ENCODE assay signal across 18 mouse cellular contexts in genomic region chr10:40718362-40718761, GRCm38 (mm10). TPM values are rescaled to one million over a fixed set of nuclear protein-coding genes. Genes with fewer than 3 reads are reported as not detected.
DNase-seq lines count a peak whose midpoint lies in the region; ATAC-seq and TF ChIP-seq lines count a peak whose summit lies in the region.
"Had no signal": no experiment of that assay in that cellular context is flagged by ENCODE, and none has a peak within 500 bp of the region (broad histone marks: within the 10 kb centered on the region; RNA-seq: fewer than 3 reads in every experiment).

No protein-coding gene starts in this region.

- no peak for TF ChIP-seq RAD21 in CH12.LX (IDR thresholded peaks at IDR 0.05; ENCODE audit: low read depth, low read length)

- dilution Hi-C loops in CH12.LX (cut with MboI; ENCODE audit: extremely low pct_ligation_motif_present, extremely low pct_unique_long_range_greater_than_20kb, low sequenced_read_pairs), result no loop called here

- no peaks in the 10 kb centered on the region for H3K36me3 ChIP-seq in forebrain, embryonic 10.5 days (replicated peaks)
- H3K36me3 ChIP-seq in forebrain, embryonic 12.5 days (replicated peaks), result no peaks in the 10 kb centered on the region
- no peaks in the 10 kb centered on the region for H3K36me3 ChIP-seq in limb, embryonic 11.5 days (ENCODE audit: control insufficient read depth, insufficient read depth, low read length)
- no peaks in the 10 kb centered on the region for H3K36me3 ChIP-seq in limb, embryonic 10.5 days
- no peaks in the 10 kb centered on the region for H3K36me3 ChIP-seq in neural tube, embryonic 13.5 days
- H3K36me3 ChIP-seq in neural tube, embryonic 15.5 days, result no peaks in the 10 kb centered on the region
- no peaks in the 10 kb centered on the region for H3K36me3 ChIP-seq in CH12.LX (replicated peaks in 1 of 2; ENCODE audit: control insufficient read depth in 1 of 2, insufficient read depth in 1 of 2, low read length in 1 of 2)
- no peaks in the 10 kb centered on the region for H3K36me3 ChIP-seq in kidney, adult 2 months (ENCODE audit: control insufficient read depth, insufficient read depth, low read length)
- H3K36me3 ChIP-seq: embryonic facial prominence, embryonic 13.5 days; hindbrain, embryonic 10.5 days; hindbrain, embryonic 15.5 days had no signal

- ATAC-seq in forebrain, embryonic 12.5 days (ENCODE audit: low FRiP score), result no peak
- ATAC-seq in limb, embryonic 11.5 days (ENCODE audit: insufficient number of reproducible peaks, low FRiP score, low TSS enrichment, low read depth), result no peak
- ATAC-seq in neural tube, embryonic 13.5 days (ENCODE audit: low read depth), result no peak
- no peak for ATAC-seq in neural tube, embryonic 15.5 days (ENCODE audit: low FRiP score)
- ATAC-seq: forebrain, embryonic 14.5 days had no signal

- 96% methylated on average over 13 of the region's 13 CpGs for WGBS in forebrain, embryonic 10.5 days
- 97% methylated on average over 13 of the region's 13 CpGs for whole genome bisulfite sequencing in forebrain, embryonic 12.5 days
- 96% methylated on average over 13 of the region's 13 CpGs for WGBS in limb, embryonic 11.5 days
- 94% methylated on average over 13 of the region's 13 CpGs for WGBS in limb, embryonic 10.5 days
- 89% methylated on average over 13 of the region's 13 CpGs for WGBS in neural tube, embryonic 13.5 days
- 88% methylated on average over 13 of the region's 13 CpGs for WGBS in neural tube, embryonic 15.5 days
- WGBS in kidney, adult 2 months, result 90% methylated on average over 13 of the region's 13 CpGs

- no peaks in the 10 kb centered on the region for H3K27me3 ChIP-seq in forebrain, embryonic 10.5 days (ENCODE audit: poor library complexity, severe bottlenecking)
- no peaks in the 10 kb centered on the region for H3K27me3 ChIP-seq in forebrain, embryonic 12.5 days
- no peaks in the 10 kb centered on the region for H3K27me3 ChIP-seq in limb, embryonic 11.5 days (ENCODE audit: control insufficient read depth, insufficient read depth, low read length)
- no peaks in the 10 kb centered on the region for H3K27me3 ChIP-seq in limb, embryonic 10.5 days (ENCODE audit: low read depth, poor library complexity, severe bottlenecking)
- no peaks in the 10 kb centered on the region for H3K27me3 ChIP-seq in neural tube, embryonic 13.5 days
- no peaks in the 10 kb centered on the region for H3K27me3 ChIP-seq in neural tube, embryonic 15.5 days (replicated peaks)
- no peaks in the 10 kb centered on the region for H3K27me3 ChIP-seq in CH12.LX (replicated peaks)
- H3K27me3 ChIP-seq in kidney, adult 2 months (replicated peaks; ENCODE audit: control insufficient read depth, insufficient read depth, low read length), result no peaks in the 10 kb centered on the region
- H3K27me3 ChIP-seq: embryonic facial prominence, embryonic 13.5 days; hindbrain, embryonic 15.5 days had no signal

- no peak for TF ChIP-seq CTCF in CH12.LX (conservative IDR thresholded peaks at IDR 0.05 in 1 of 2, IDR thresholded peaks at IDR 0.05 in 1 of 2; ENCODE audit: low read depth in 2 of 2, low read length in 2 of 2)
- TF ChIP-seq CTCF in kidney, adult 2 months (conservative IDR thresholded peaks at IDR 0.05; ENCODE audit: insufficient read depth, insufficient read length, low read depth, low read length), result no peak

- no peaks in the 10 kb centered on the region for H3K79me2 ChIP-seq in CH12.LX (replicated peaks; ENCODE audit: control insufficient read depth, extremely low read depth, insufficient read depth, poor library complexity, severe bottlenecking)

- peaks cover 3% of the 10 kb centered on the region for H3K4me1 ChIP-seq in forebrain, embryonic 10.5 days
- H3K4me1 ChIP-seq in forebrain, embryonic 12.5 days, result 0 out of 2 replicates have a peak, but pooled peaks cover under 1% of the 10 kb centered on the region
- no peaks in the 10 kb centered on the region for H3K4me1 ChIP-seq in limb, embryonic 11.5 days (ENCODE audit: control insufficient read depth, insufficient read depth, low read length)
- H3K4me1 ChIP-seq in limb, embryonic 10.5 days, result peaks cover 14% of the 10 kb centered on the region
- peaks cover 18% of the 10 kb centered on the region; the same call in 1 of the 2 replicates for H3K4me1 ChIP-seq in neural tube, embryonic 13.5 days (replicated peaks)
- H3K4me1 ChIP-seq in neural tube, embryonic 15.5 days, result peaks cover 20% of the 10 kb centered on the region
- peaks cover 3 to 10% of the 10 kb centered on the region in 2 experiments for H3K4me1 ChIP-seq in CH12.LX (ENCODE audit: control insufficient read depth in 1 of 2, insufficient read depth in 2 of 2)
- H3K4me1 ChIP-seq in kidney, adult 2 months (ENCODE audit: control insufficient read depth, insufficient read depth, low read length), result no peaks in the 10 kb centered on the region

- no peaks in the 10 kb centered on the region for H3K9me3 ChIP-seq in forebrain, embryonic 10.5 days
- no peaks in the 10 kb centered on the region for H3K9me3 ChIP-seq in forebrain, embryonic 12.5 days
- H3K9me3 ChIP-seq in limb, embryonic 11.5 days (ENCODE audit: control insufficient read depth, low read length), result no peaks in the 10 kb centered on the region
- H3K9me3 ChIP-seq in limb, embryonic 10.5 days (replicated peaks), result no peaks in the 10 kb centered on the region
- H3K9me3 ChIP-seq in neural tube, embryonic 13.5 days, result no peaks in the 10 kb centered on the region
- no peaks in the 10 kb centered on the region for H3K9me3 ChIP-seq in neural tube, embryonic 15.5 days (replicated peaks)
- H3K9me3 ChIP-seq in CH12.LX (replicated peaks; ENCODE audit: low read length), result no peaks in the 10 kb centered on the region
- H3K9me3 ChIP-seq: embryonic facial prominence, embryonic 13.5 days; hindbrain, embryonic 10.5 days; hindbrain, embryonic 15.5 days had no signal

- no peak for TF ChIP-seq POLR2A in CH12.LX (IDR thresholded peaks at IDR 0.05; ENCODE audit: low read depth, low read length)
- TF ChIP-seq POLR2A in kidney, adult 2 months (IDR thresholded peaks at IDR 0.05; ENCODE audit: low read depth, low read length), result no peak

- no peak overlapping the region for H3K4me2 ChIP-seq in forebrain, embryonic 12.5 days
- no peak overlapping the region for H3K4me2 ChIP-seq in limb, embryonic 11.5 days (ENCODE audit: low read depth, severe bottlenecking)
- no peak overlapping the region for H3K4me2 ChIP-seq in neural tube, embryonic 13.5 days
- no peak overlapping the region for H3K4me2 ChIP-seq in neural tube, embryonic 15.5 days
- no peak overlapping the region for H3K4me2 ChIP-seq in CH12.LX (ENCODE audit: insufficient read depth, low read depth, poor library complexity, severe bottlenecking)
- H3K4me2 ChIP-seq: embryonic facial prominence, embryonic 13.5 days; heart, embryonic 11.5 days; hindbrain, embryonic 15.5 days had no signal

- H3K27ac ChIP-seq in forebrain, embryonic 10.5 days, result no peak overlapping the region
- no peak overlapping the region for H3K27ac ChIP-seq in forebrain, embryonic 12.5 days
- no peak overlapping the region for H3K27ac ChIP-seq in limb, embryonic 11.5 days (replicated peaks; ENCODE audit: low read depth, low read length)
- H3K27ac ChIP-seq in limb, embryonic 10.5 days, result no peak overlapping the region
- 0 out of 2 replicates have a peak overlapping the region, but pooled peaks have one; percentile 11 for H3K27ac ChIP-seq in neural tube, embryonic 13.5 days (replicated peaks)
- H3K27ac ChIP-seq in neural tube, embryonic 15.5 days (replicated peaks), result no peak overlapping the region
- no peak overlapping the region for H3K27ac ChIP-seq in CH12.LX (ENCODE audit: insufficient read depth, low read depth)
- no peak overlapping the region for H3K27ac ChIP-seq in kidney, adult 2 months (ENCODE audit: insufficient read depth, low read depth, low read length)
- H3K27ac ChIP-seq: embryonic facial prominence, embryonic 13.5 days; gastrocnemius, adult 2 months; hindbrain, embryonic 10.5 days had no signal

- peak; percentile 11 for DNase-seq in forebrain, embryonic 10.5 days (ENCODE audit: extremely low spot score, low spot score)
- DNase-seq in limb, embryonic 11.5 days (ENCODE audit: low spot score), result peak; percentile 16
- no peak for DNase-seq in limb, embryonic 10.5 days (ENCODE audit: low spot score)
- peak; percentile 22 for DNase-seq in CH12.LX (ENCODE audit: extremely low read depth)
- no peak for DNase-seq in kidney, adult 2 months
- DNase-seq: adrenal gland, adult 8-10 months; cerebellum, adult 2 months; cerebellum, postnatal 10 days; gastrocnemius, adult 2 months; gastrocnemius, postnatal 25 days had no signal

- no peak overlapping the region for H3K9ac ChIP-seq in forebrain, embryonic 12.5 days
- H3K9ac ChIP-seq in limb, embryonic 11.5 days (ENCODE audit: low read length), result no peak overlapping the region
- no peak overlapping the region for H3K9ac ChIP-seq in neural tube, embryonic 13.5 days
- H3K9ac ChIP-seq in neural tube, embryonic 15.5 days (replicated peaks), result no peak overlapping the region
- no peak overlapping the region for H3K9ac ChIP-seq in CH12.LX (ENCODE audit: insufficient read depth, low read depth)
- H3K9ac ChIP-seq: embryonic facial prominence, embryonic 13.5 days; hindbrain, embryonic 15.5 days had no signal

- no peak overlapping the region for H3K4me3 ChIP-seq in forebrain, embryonic 10.5 days
- H3K4me3 ChIP-seq in forebrain, embryonic 12.5 days (replicated peaks), result no peak overlapping the region
- no peak overlapping the region for H3K4me3 ChIP-seq in limb, embryonic 11.5 days (ENCODE audit: low read depth, low read length)
- H3K4me3 ChIP-seq in limb, embryonic 10.5 days, result no peak overlapping the region
- no peak overlapping the region for H3K4me3 ChIP-seq in neural tube, embryonic 13.5 days
- H3K4me3 ChIP-seq in neural tube, embryonic 15.5 days (replicated peaks), result no peak overlapping the region
- no peak overlapping the region for H3K4me3 ChIP-seq in CH12.LX (replicated peaks in 1 of 3; ENCODE audit: low read depth in 2 of 3, low read length in 2 of 3, poor library complexity in 1 of 3)
- H3K4me3 ChIP-seq in kidney, adult 2 months (ENCODE audit: insufficient read depth, low read depth, low read length), result no peak overlapping the region
- H3K4me3 ChIP-seq: embryonic facial prominence, embryonic 13.5 days; gastrocnemius, adult 2 months; hindbrain, embryonic 10.5 days; hindbrain, embryonic 15.5 days had no signal

- no peak for TF ChIP-seq EP300 in CH12.LX (IDR thresholded peaks at IDR 0.05; ENCODE audit: low read length)

- in situ Hi-C loops in CH12.LX (cut with MboI; ENCODE audit: low pct_ligation_motif_present, low pct_unique_long_range_greater_than_20kb, low sequenced_read_pairs), result no loop called here

RNA-seq across cellular contexts. Expression of gene Mettl24, which starts 35.3 kb away (rescaled TPM):
- polyA plus RNA-seq in forebrain, embryonic 10.5 days (2016; fragmentation: Nextera tagmentation; extraction: Ambion mirVana), result 0.53 and 0.78 TPM in 2 replicates
- polyA plus RNA-seq in forebrain, embryonic 12.5 days (2016; fragmentation: Nextera tagmentation; extraction: Ambion mirVana), result 0.63 and 0.73 TPM in 2 replicates
- 1.2 and 1.3 TPM in 2 replicates for polyA plus RNA-seq in limb, embryonic 11.5 days (2014; fragmentation: Nextera tagmentation; extraction: Ambion mirVana)
- polyA plus RNA-seq in limb, embryonic 10.5 days (2016; fragmentation: Nextera tagmentation; extraction: Ambion mirVana), result 1.6 and 1.8 TPM in 2 replicates
- 0.70 and 0.96 TPM in 2 replicates for polyA plus RNA-seq in neural tube, embryonic 13.5 days (2015; fragmentation: Nextera tagmentation; extraction: Ambion mirVana)
- polyA plus RNA-seq in neural tube, embryonic 15.5 days (2015; fragmentation: Nextera tagmentation; extraction: Ambion mirVana), result 0.84 and 1.2 TPM in 2 replicates
- not detected in 2 replicates for total RNA-seq in CH12.LX (2012; rRNA removed)
- total RNA-seq in CH12.LX (2014; rRNA removed), result not detected in 2 replicates
- not detected in 2 replicates for polyA plus RNA-seq in CH12.LX (2012; ENCODE audit: insufficient read length, low read depth)
- 1.6 and 2.1 TPM in 2 replicates for polyA plus RNA-seq in kidney, adult 2 months (2012; rRNA removed)

Comparison
In these comparisons a context has a peak if more than half of its experiments do, and no peak if none do; other contexts are left out.
1. DNase-seq: peak in forebrain, embryonic 10.5 days (single experiment), limb, embryonic 11.5 days (single experiment) and CH12.LX (single experiment); none in limb, embryonic 10.5 days (single experiment) and kidney, adult 2 months (single experiment).